Mouse (Mus musculus) gastrocnemius, postnatal 25 days (tissue): ENCODE measurements around the gene Tns1. TPM values are rescaled to one million over a fixed set of nuclear protein-coding genes. Genes with fewer than 3 reads are reported as not detected.

Experiments
- DNase-seq: peaks from one replicate; pipeline ENCODE4 v3.0.0; 2022
- total RNA-seq, 2 experiments: library from RNA; stranded (reverse); gene quantifications; 1 replicate in 1 of 2; 2 replicates in 1 of 2; pipeline ENCODE4 v1.2.3; 2021

The Tns1 gene
- total RNA-seq, 2 experiments from 2014 or later: 205 to 234 TPM

GRCm38 (mm10) chr1:73992201-73992938, 131.9 kb downstream of the Tns1 start:
- no peak for DNase-seq

DNA sequence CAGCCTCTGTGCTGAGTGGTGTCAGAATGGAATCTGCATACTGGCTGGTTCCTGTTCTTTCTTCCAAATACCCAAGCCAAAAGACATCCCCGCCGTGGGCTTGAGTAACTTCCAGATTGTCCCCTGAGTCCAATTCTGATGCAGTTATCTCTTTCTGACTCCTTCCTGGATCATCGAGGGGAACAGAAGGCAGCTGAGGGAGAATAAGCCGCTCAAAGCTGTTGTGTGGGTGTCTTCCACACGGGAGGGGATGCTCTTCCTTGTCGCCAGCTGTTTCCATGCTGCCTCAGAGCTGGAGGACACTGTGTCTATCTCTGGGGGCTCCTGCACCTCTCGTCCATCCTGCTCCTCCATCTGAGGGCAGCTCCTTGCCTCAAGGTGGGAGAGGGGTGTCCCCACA, 133.0 kb downstream of the Tns1 start:
- no peak for DNase-seq

DNA sequence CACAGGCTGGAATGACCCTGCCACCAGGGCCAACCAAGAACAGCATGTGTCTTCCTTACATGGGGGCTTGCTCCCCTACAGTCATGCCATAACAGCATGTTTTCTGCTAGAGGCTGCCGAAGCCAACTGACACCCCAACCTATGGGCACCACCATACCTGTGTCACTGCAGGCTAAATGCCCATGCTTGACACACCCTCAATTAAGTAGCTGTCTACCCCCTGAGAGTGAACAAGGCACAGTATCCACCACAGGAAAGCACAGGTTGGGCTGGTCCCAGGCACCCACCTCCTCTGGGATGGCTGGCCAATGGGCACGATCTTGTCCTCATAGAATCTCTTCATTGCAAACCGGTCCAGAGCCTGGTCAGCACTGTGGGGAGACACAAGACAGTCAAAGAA, 134.2 kb downstream of the Tns1 start:
- DNase-seq: no peak

DNA sequence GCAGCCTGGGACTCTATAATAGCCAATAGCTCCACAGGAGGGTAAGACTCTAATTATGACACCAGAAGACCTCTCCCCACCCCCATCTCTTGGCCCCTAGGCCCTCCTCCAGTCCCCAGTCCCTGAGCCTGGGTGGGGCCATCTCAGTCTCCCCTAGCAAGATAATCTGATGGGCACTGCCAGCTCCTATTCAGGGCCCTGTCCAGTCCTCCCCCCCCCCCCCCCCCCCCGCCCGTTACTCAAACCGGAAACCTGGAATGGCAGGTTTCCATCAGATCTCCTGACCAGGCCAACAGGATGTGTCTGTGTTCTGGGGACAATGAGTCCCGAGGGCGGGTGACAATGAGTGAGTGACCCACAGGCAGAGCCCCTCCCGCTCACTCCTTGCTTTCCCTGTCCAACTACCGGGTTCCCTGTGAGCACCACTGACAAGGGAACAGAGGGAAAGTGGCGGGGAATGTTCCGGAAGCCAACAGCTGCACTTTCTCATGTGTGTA, 136.5 kb downstream of the Tns1 start:
- DNase-seq: peak; percentile 68

- no peak for DNase-seq
Observed at GRCm38 (mm10) chr1:73986268-73987045, 137.8 kb downstream of the Tns1 start.

DNA sequence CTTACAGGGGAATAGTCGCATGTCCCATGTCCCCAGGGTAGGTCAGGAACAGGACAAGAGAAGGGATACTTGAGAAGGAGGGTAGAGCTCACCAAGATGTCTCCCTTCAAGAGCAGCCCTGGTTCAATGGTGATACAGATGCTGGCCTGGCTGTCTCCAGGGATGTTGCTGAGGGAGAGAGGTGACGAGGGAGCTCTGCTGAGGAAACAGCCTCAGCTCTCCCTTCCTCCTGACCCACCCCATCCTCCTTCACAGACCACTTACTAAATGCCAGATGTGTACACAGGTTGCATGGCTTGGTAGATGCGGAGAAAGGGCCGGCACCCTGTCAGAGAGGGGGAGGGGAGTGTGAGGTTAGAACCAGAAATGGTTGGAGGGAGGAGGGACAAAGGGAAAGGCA, 138.6 kb downstream of the Tns1 start:
- no peak for DNase-seq

- DNase-seq: peak; percentile 59
Observed at GRCm38 (mm10) chr1:73979214-73979613, 145.0 kb downstream of the Tns1 start.

DNA sequence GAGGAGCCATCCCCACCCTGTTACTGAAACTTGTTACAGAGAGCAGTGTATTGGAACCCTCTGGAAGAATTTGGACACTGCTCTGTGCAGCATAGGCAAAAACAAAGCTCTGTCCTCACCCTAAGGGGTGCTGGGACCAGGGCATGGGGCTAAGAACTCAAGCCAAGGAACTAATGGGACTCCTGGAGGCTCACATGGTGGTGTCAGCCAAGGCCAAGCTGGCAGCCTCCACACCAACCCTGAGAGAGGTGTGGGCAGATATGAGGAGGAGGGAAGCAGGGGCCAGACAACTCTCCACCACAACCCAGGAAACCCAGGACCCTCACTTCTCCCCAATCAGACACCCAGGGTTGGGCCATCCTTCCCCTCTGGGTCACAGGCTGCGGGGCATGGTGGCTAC, 145.7 kb downstream of the Tns1 start:
- no peak for DNase-seq

DNA sequence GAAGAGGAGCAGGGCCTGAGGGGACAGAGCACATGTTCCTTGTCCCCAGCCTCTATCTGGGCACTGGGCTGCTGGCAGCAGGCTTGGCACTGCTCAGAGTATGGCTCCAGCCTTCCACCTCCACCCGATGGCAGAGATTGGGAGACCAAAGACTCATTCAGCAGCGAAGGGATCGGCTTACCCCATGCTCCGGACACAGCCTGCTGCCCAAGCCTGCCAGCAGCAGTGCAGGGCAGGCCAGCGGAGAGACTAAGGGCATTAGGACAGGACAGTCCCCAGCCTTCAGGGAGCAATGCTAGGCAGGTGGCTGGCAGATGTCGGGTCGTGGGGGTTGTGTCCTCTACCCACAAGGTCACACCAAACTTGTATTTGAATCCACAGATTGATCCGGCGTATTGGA, 150.3 kb downstream of the Tns1 start:
- peak; percentile 81 for DNase-seq

DNA sequence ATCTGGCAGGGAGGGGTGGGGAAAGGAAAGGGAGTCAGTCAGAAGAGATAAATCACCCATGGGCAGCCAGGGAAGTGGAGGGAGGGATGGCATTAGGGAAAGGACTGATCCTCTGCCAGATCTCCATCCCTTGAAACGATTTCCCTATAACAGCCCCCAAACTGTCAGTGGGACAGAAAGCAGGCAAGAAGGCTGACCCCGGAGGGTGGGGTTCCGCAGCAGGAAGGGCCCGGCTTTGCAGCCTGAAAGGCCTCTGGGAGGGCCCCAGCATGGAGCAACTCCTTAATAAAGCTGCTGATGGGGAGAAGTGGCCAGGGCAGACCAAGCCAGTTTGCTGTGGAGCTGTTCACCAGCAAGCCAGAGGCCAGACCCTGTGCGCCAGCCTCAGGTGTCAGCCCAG, 151.5 kb downstream of the Tns1 start:
- no peak for DNase-seq

GRCm38 (mm10) chr1:73970161-73970730, 154.0 kb downstream of the Tns1 start:
- DNase-seq: no peak

DNA sequence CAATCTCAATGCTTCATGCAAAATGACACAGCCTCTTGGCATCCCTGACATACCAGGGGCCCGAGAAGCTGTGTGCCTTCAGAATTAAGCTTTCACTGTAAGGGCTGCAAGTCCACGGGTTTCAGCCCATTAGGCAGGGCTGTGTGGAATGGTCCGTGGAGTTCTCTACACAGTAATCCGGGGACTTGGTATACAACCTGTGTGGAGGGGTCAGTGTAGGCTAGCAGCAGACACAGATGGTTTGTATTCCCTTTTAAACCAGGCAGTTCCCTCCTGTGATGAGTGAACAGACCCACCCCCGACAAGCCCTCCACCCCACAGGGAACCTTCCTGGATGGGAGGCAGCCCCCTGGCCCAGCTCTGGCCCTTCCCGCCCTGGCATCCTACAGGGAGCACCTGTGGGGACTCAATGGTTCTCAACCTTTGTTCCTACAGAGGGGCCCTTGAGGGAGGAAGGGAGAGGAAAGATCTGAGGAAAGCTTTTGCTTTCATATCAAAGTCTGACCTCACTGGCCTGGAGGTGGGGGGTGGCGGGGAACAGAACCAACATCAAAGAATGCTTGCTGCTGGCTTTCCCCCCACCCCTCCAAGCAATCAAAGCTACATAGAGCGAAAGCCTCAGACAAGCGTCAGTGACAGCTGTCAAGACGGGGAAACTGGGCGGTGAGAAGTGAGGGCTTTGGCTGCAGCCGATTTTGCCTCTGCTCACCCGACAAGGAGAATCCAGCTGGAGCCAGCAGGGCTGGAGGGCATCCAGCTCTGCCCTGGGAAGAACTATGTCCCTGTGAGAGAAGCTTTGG, 155.3 kb downstream of the Tns1 start:
- DNase-seq: no peak

DNA sequence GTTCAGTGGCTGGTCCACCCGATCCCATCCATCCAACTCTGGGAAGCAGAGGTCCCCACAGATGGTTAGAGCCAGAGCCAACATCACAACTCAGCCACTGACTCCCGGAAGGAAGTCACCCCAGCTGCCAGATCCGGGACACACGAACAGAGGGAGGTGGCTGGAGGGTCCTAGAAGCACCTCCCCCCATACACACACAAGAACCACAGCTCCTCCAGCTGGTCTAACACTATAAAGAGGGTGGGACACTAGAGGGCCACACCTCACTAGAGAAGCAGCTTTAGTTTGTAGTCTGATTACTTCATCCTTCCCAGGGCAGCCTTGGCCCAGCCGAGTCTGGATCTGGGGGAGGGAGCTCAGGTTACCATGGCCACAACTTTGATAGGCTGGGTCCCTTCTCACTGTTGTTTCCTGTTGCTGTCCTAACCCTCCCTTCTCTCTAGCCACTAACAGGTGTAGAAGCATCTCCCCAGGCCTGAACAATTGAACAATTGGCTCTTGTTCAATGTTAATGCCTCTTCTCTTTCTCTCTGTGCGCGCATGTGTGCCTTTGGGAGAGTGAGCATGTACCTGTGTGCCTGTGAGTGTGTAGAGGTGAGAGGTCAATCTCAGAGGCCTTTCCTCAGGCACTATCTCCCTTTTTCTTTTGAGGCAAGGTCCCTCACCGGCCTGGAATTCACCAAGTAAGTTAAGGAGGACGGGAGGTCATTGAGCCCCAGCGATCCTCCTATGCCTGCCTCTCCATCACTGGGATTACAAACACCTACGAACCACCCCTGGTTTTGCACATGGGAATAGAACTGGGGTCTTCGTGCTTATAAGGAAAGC, 157.6 kb downstream of the Tns1 start:
- peak; percentile 72 for DNase-seq

GRCm38 (mm10) chr1:73964151-73964743, 160.0 kb downstream of the Tns1 start:
- DNase-seq: no peak

- peak; percentile 76 for DNase-seq
Observed at GRCm38 (mm10) chr1:73963626-73964025, 160.6 kb downstream of the Tns1 start.

DNA sequence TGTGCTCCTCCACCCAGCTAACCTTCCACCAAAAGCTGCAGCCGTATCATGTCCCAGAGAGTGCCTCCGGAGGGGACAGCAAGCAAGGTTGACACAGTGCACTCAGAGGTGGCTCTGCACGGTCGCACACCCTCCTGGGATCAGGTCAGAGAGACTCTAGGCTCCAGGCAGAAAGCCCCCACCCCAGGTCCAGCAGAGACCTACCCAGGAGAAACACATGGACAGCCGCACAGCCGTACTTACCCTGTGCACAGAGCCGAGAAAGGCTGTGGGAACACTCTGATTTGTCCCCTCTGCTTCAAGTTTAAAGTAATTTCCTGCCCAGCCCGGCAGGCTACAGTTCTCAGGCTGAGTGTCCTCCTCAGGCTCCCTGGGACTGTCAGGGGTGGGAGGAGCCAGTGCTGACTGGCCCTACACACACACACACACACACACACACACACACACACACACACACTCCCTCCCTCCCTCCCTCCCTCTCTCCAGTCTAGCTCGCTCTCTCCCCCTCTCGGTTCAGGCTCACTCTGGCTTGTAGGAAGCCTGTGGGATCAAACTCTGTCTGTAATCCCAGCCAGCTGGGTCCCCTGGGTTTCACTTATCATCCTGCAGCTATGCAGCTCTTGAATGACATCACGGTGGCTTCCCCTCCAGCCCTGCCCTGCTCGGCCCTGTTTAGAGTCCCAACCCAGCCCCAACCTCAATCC, 161.4 kb downstream of the Tns1 start:
- DNase-seq: peak; percentile 92

- DNase-seq: peak; percentile 78
Observed at GRCm38 (mm10) chr1:73962049-73962448, 162.2 kb downstream of the Tns1 start.

GRCm38 (mm10) chr1:73959758-73960157, 164.5 kb downstream of the Tns1 start:
- DNase-seq: no peak

DNA sequence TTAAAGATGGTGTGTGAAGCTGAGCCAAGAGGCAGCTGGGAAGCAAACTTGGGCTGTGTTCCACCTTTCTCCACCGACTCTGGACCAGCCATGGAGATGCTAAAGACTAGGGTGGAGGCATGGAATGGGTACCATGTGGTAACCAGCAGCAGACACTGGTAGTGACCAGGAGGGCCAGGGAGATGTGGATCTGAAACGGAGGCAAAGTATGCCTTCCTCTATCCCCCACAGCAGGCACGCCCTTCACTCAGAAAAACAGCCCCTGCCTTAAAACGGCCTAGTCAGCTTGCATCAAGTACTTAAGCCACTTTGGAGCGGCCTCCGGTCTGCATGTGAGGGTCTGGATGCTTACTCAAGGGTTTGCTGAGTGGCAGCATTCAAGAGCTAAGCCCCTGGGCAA, 164.9 kb downstream of the Tns1 start:
- no peak for DNase-seq
